Mouse (Mus musculus): ENCODE results near the gene Vsx1. TPM values are rescaled to one million over a fixed set of nuclear protein-coding genes. Genes with fewer than 3 reads are reported as not detected.
A peak's percentile ranks its signal among the peaks of the same experiment; 100 is the strongest.

Vsx1 gene
- total RNA-seq, 4 experiments from 2014 or later = not detected

- peak in 1 of 2 experiments; percentile 40 for DNase-seq (ENCODE audit: low spot score in 2 of 2)
These were observed 21.1 kb downstream of the Vsx1 start, which contains the start of gene Acss1 for GRCm38 (mm10) chr2:150667820-150668766. TSS of gene Acss1 (minus strand) at chr2:150668500.

- no peak for DNase-seq (ENCODE audit: low spot score in 2 of 2)
These were observed 21.9 kb downstream of the Vsx1 start for GRCm38 (mm10) chr2:150667065-150667819.

GRCm38 (mm10) chr2:150666723-150667064 lies 22.5 kb downstream of the Vsx1 start:
- no peak for DNase-seq (ENCODE audit: low spot score in 2 of 2)

- no peak for DNase-seq (ENCODE audit: low spot score in 2 of 2)
These were observed 23.4 kb downstream of the Vsx1 start for GRCm38 (mm10) chr2:150665534-150666451.

GRCm38 (mm10) chr2:150665006-150665405 lies 24.2 kb downstream of the Vsx1 start:
- no peak for DNase-seq (ENCODE audit: low spot score in 2 of 2)

GRCm38 (mm10) chr2:150664152-150664920 lies 24.8 kb downstream of the Vsx1 start:
- DNase-seq (ENCODE audit: low spot score in 2 of 2) = no peak

GRCm38 (mm10) chr2:150663255-150663654 lies 25.9 kb downstream of the Vsx1 start:
- peak in 1 of 2 experiments; percentile 57 for DNase-seq (ENCODE audit: low spot score in 2 of 2)

- no peak for DNase-seq (ENCODE audit: low spot score in 2 of 2)
These were observed 27.2 kb downstream of the Vsx1 start for GRCm38 (mm10) chr2:150662007-150662406.

- no peak for DNase-seq (ENCODE audit: low spot score in 2 of 2)
These were observed 28.3 kb downstream of the Vsx1 start for GRCm38 (mm10) chr2:150660668-150661451.

- DNase-seq (ENCODE audit: low spot score in 2 of 2) = no peak
These were observed 29.1 kb downstream of the Vsx1 start for GRCm38 (mm10) chr2:150660049-150660448.

GRCm38 (mm10) chr2:150656975-150657768 lies 32.0 kb downstream of the Vsx1 start:
- no peak for DNase-seq (ENCODE audit: low spot score in 2 of 2)

- DNase-seq (ENCODE audit: low spot score in 2 of 2) = no peak
These were observed 33.0 kb downstream of the Vsx1 start for GRCm38 (mm10) chr2:150656112-150656511.

GRCm38 (mm10) chr2:150655290-150655689 lies 33.9 kb downstream of the Vsx1 start:
- DNase-seq (ENCODE audit: low spot score in 2 of 2) = no peak

- no peak for DNase-seq (ENCODE audit: low spot score in 2 of 2)
These were observed 34.3 kb downstream of the Vsx1 start for GRCm38 (mm10) chr2:150654814-150655213.

- DNase-seq (ENCODE audit: low spot score in 2 of 2) = no peak
These were observed 37.8 kb downstream of the Vsx1 start for GRCm38 (mm10) chr2:150651366-150651765.

GRCm38 (mm10) chr2:150650511-150651074 lies 38.6 kb downstream of the Vsx1 start:
- DNase-seq (ENCODE audit: low spot score in 2 of 2) = no peak

- no peak for DNase-seq (ENCODE audit: low spot score in 2 of 2)
These were observed 40.8 kb downstream of the Vsx1 start for GRCm38 (mm10) chr2:150648300-150648895.

- DNase-seq (ENCODE audit: low spot score in 2 of 2) = no peak
These were observed 41.4 kb downstream of the Vsx1 start for GRCm38 (mm10) chr2:150647681-150648299.
